Mouse (Mus musculus) heart, embryonic 15.5 days (tissue): ENCODE results near the gene Lrmda. TPM values are rescaled to one million over a fixed set of nuclear protein-coding genes. Genes with fewer than 3 reads are reported as not detected.
A peak's percentile ranks its signal among the peaks of the same experiment; 100 is the strongest.

Experiments used
- ATAC-seq: fragments of 200-750 bp; cut with Nextera tagmentation; replicated peaks from 2 replicates; pipeline ENCODE4 v1.8.0; 2017; ENCODE audit warnings: low read depth, moderate TSS enrichment; ENCODE audit not compliant: insufficient number of reproducible peaks, insufficient read depth, low FRiP score
- H3K27ac ChIP-seq: fragments of 300-500 bp; sonication (generic); 2 replicates; pipeline ENCODE4 v1.5.1; 2015; ENCODE audit warnings: mild to moderate bottlenecking, inconsistent platforms
- H3K27me3 ChIP-seq: fragments of 300-500 bp; sonication (generic); 2 replicates; pipeline ENCODE4 v1.6.1; 2015; ENCODE audit warnings: inconsistent platforms
- H3K36me3 ChIP-seq: fragments of 300-500 bp; sonication (generic); 2 replicates; pipeline ENCODE4 v1.6.1; 2015; ENCODE audit warnings: mild to moderate bottlenecking, inconsistent platforms
- H3K4me1 ChIP-seq: fragments of 300-500 bp; sonication (generic); replicated peaks from 2 replicates; pipeline ENCODE4 v1.6.1; 2015; ENCODE audit warnings: inconsistent platforms
- H3K4me2 ChIP-seq: fragments of 300-500 bp; sonication (generic); 2 replicates; pipeline ENCODE4 v1.6.1; 2015; ENCODE audit warnings: inconsistent platforms, mild to moderate bottlenecking, moderate library complexity
- H3K4me3 ChIP-seq: fragments of 300-500 bp; sonication (generic); 2 replicates; pipeline ENCODE4 v1.5.1; 2015; ENCODE audit warnings: mild to moderate bottlenecking, inconsistent platforms
- H3K9ac ChIP-seq: fragments of 300-500 bp; sonication (generic); 2 replicates; pipeline ENCODE4 v1.6.1; 2015; ENCODE audit warnings: mild to moderate bottlenecking, inconsistent platforms
- H3K9me3 ChIP-seq: fragments of 300-500 bp; sonication (generic); replicated peaks from 2 replicates; pipeline ENCODE4 v1.6.1; 2016; ENCODE audit warnings: inconsistent platforms
- WGBS: fragments of 180-500 bp; shearing (Covaris S2); methylation state at CpG from one replicate; pipeline ENCODE4 v1.1.7; 2015; ENCODE audit warnings: mixed read lengths; 5-methylcytosine and 5-hydroxymethylcytosine counted together
- polyA plus RNA-seq: library from polyadenylated mRNA; unstranded; fragments of >200 nt; fragmentation: Nextera tagmentation; extraction: Ambion mirVana; gene quantifications from 2 replicates; pipeline ENCODE4 v1.2.1, GENCODE M21; 2015

The Lrmda gene
- polyA plus RNA-seq, 1 experiment from 2014 or later, result 0.83 TPM

GRCm38 (mm10) chr14:22738603-22739002 is 719.1 kb downstream of the Lrmda start:
- 36% methylated on average over 11 of the region's 11 CpGs for WGBS
- ATAC-seq, result peak; percentile 72
- H3K4me3 ChIP-seq, result no peak overlapping the region
- H3K4me2 ChIP-seq, result peak overlapping the region; percentile 27; the same call in 1 of the 2 replicates
- no peaks in the 10 kb centered on the region for H3K36me3 ChIP-seq
- H3K9ac ChIP-seq, result no peak overlapping the region
- no peaks in the 10 kb centered on the region for H3K27me3 ChIP-seq
- no peak overlapping the region for H3K27ac ChIP-seq
- no peaks in the 10 kb centered on the region for H3K9me3 ChIP-seq
- peaks cover 11% of the 10 kb centered on the region for H3K4me1 ChIP-seq

- no peak for ATAC-seq
- Histone ChIP-seq H3K4me2 (no peak overlapping the region), H3K4me3 (no peak overlapping the region), H3K4me1 (peaks cover 24% of the 10 kb centered on the region), H3K9me3 (no peaks in the 10 kb centered on the region), H3K36me3 (no peaks in the 10 kb centered on the region), H3K27me3 (no peaks in the 10 kb centered on the region), H3K27ac (no peak overlapping the region), H3K9ac (no peak overlapping the region)
Observed at GRCm38 (mm10) chr14:22742527-22742926, 723.0 kb downstream of the Lrmda start.

- no peak for ATAC-seq
- no peak overlapping the region for H3K4me3 ChIP-seq
- no peaks in the 10 kb centered on the region for H3K27me3 ChIP-seq
- no peaks in the 10 kb centered on the region for H3K9me3 ChIP-seq
- H3K4me2 ChIP-seq, result no peak overlapping the region
- H3K36me3 ChIP-seq, result no peaks in the 10 kb centered on the region
- H3K4me1 ChIP-seq, result peaks cover 24% of the 10 kb centered on the region
- H3K9ac ChIP-seq, result no peak overlapping the region
- H3K27ac ChIP-seq, result no peak overlapping the region
- WGBS, result 50% methylated on average over 4 of the region's 4 CpGs
Observed at GRCm38 (mm10) chr14:22743264-22743663, 723.8 kb downstream of the Lrmda start.

GRCm38 (mm10) chr14:22744701-22745100 is 725.2 kb downstream of the Lrmda start:
- Histone ChIP-seq H3K9me3 (no peaks in the 10 kb centered on the region), H3K27me3 (no peaks in the 10 kb centered on the region), H3K9ac (no peak overlapping the region), H3K4me3 (no peak overlapping the region), H3K27ac (no peak overlapping the region), H3K4me2 (no peak overlapping the region), H3K4me1 (peaks cover 16% of the 10 kb centered on the region), H3K36me3 (no peaks in the 10 kb centered on the region)
- no peak for ATAC-seq
- WGBS, result 52% methylated on average over 5 of the region's 5 CpGs

GRCm38 (mm10) chr14:22745263-22745881 is 725.9 kb downstream of the Lrmda start:
- peak overlapping the region; percentile 11; the same call in 1 of the 2 replicates for H3K27ac ChIP-seq
- H3K9ac ChIP-seq, result no peak overlapping the region
- H3K36me3 ChIP-seq, result no peaks in the 10 kb centered on the region
- ATAC-seq, result no peak
- no peak overlapping the region for H3K4me3 ChIP-seq
- peaks cover 16% of the 10 kb centered on the region for H3K4me1 ChIP-seq
- H3K9me3 ChIP-seq, result no peaks in the 10 kb centered on the region
- no peak overlapping the region for H3K4me2 ChIP-seq
- no peaks in the 10 kb centered on the region for H3K27me3 ChIP-seq
- 32% methylated on average over 1 of the region's 1 CpGs for WGBS

- Histone ChIP-seq H3K9me3 (no peaks in the 10 kb centered on the region), H3K9ac (no peak overlapping the region), H3K27me3 (no peaks in the 10 kb centered on the region), H3K27ac (peak overlapping the region; percentile 11; the same call in 1 of the 2 replicates), H3K36me3 (no peaks in the 10 kb centered on the region), H3K4me3 (no peak overlapping the region), H3K4me2 (no peak overlapping the region), H3K4me1 (peaks cover 16% of the 10 kb centered on the region)
- ATAC-seq, result no peak; the same call in 1 of the 2 replicates
- WGBS, result 21% methylated on average over 5 of the region's 5 CpGs
Observed at GRCm38 (mm10) chr14:22745882-22746480, 726.5 kb downstream of the Lrmda start.

GRCm38 (mm10) chr14:22747816-22748215 is 728.3 kb downstream of the Lrmda start:
- no peak for ATAC-seq
- 78% methylated on average over 5 of the region's 5 CpGs for WGBS
- Histone ChIP-seq H3K27ac (no peak overlapping the region), H3K4me3 (no peak overlapping the region), H3K4me2 (no peak overlapping the region), H3K9ac (no peak overlapping the region), H3K27me3 (no peaks in the 10 kb centered on the region), H3K4me1 (peaks cover 16% of the 10 kb centered on the region), H3K9me3 (no peaks in the 10 kb centered on the region), H3K36me3 (no peaks in the 10 kb centered on the region)

GRCm38 (mm10) chr14:22750409-22750808 is 730.9 kb downstream of the Lrmda start:
- H3K27ac ChIP-seq, result no peak overlapping the region
- H3K27me3 ChIP-seq, result no peaks in the 10 kb centered on the region
- no peak overlapping the region for H3K9ac ChIP-seq
- no peak overlapping the region for H3K4me3 ChIP-seq
- H3K4me1 ChIP-seq, result peaks cover 8% of the 10 kb centered on the region
- H3K9me3 ChIP-seq, result no peaks in the 10 kb centered on the region
- 0 out of 2 replicates have a peak, but pooled peaks have one; percentile 53 for ATAC-seq
- no peaks in the 10 kb centered on the region for H3K36me3 ChIP-seq
- no peak overlapping the region for H3K4me2 ChIP-seq

- Histone ChIP-seq H3K4me2 (no peak overlapping the region), H3K4me3 (no peak overlapping the region), H3K9me3 (no peaks in the 10 kb centered on the region), H3K4me1 (peaks cover under 1% of the 10 kb centered on the region), H3K27me3 (no peaks in the 10 kb centered on the region), H3K9ac (no peak overlapping the region), H3K27ac (no peak overlapping the region), H3K36me3 (no peaks in the 10 kb centered on the region)
- no peak for ATAC-seq
- 70% methylated on average over 10 of the region's 10 CpGs for WGBS
Observed at GRCm38 (mm10) chr14:22751290-22751689, 731.8 kb downstream of the Lrmda start.

- WGBS, result 82% methylated on average over 5 of the region's 5 CpGs
- no peaks in the 10 kb centered on the region for H3K27me3 ChIP-seq
- no peak overlapping the region for H3K4me3 ChIP-seq
- H3K9me3 ChIP-seq, result no peaks in the 10 kb centered on the region
- no peak overlapping the region for H3K27ac ChIP-seq
- no peak overlapping the region for H3K9ac ChIP-seq
- H3K4me2 ChIP-seq, result no peak overlapping the region
- no peak for ATAC-seq
- peaks cover 7% of the 10 kb centered on the region for H3K4me1 ChIP-seq
- H3K36me3 ChIP-seq, result no peaks in the 10 kb centered on the region
Observed at GRCm38 (mm10) chr14:22754633-22755032, 735.1 kb downstream of the Lrmda start.

- no peaks in the 10 kb centered on the region for H3K27me3 ChIP-seq
- WGBS, result 77% methylated on average over 3 of the region's 3 CpGs
- no peak for ATAC-seq
Observed at GRCm38 (mm10) chr14:22757493-22757892, 738.0 kb downstream of the Lrmda start.

GRCm38 (mm10) chr14:22759216-22759615 is 739.7 kb downstream of the Lrmda start:
- Histone ChIP-seq H3K27ac (peak overlapping the region; percentile 69), H3K9me3 (no peaks in the 10 kb centered on the region), H3K27me3 (no peaks in the 10 kb centered on the region), H3K36me3 (no peaks in the 10 kb centered on the region), H3K4me1 (peaks cover 13% of the 10 kb centered on the region), H3K4me3 (no peak overlapping the region), H3K4me2 (no peak overlapping the region), H3K9ac (no peak overlapping the region)
- WGBS, result 23% methylated on average over 2 of the region's 2 CpGs
- no peak for ATAC-seq

More at GRCm38 (mm10) chr14:22757493-22757892, 738.0 kb downstream of the Lrmda start:
- Histone ChIP-seq H3K36me3 (no peaks in the 10 kb centered on the region), H3K9me3 (no peaks in the 10 kb centered on the region), H3K4me2 (no peak overlapping the region), H3K4me3 (no peak overlapping the region), H3K4me1 (peaks cover 13% of the 10 kb centered on the region), H3K9ac (no peak overlapping the region), H3K27ac (no peak overlapping the region)
